Mouse (Mus musculus) ES-E14 (cell line): ENCODE data around the gene Marveld2.

ENCODE experiments used
- CHD2 ChIP-seq: IDR thresholded peaks from 2 replicates; pipeline ENCODE4 v1.6.1; 2014; ENCODE audit warnings: mild to moderate bottlenecking, low read depth, low read length, inconsistent platforms
- ZC3H11A ChIP-seq: IDR thresholded peaks from 2 replicates; pipeline ENCODE4 v1.6.1; 2012; ENCODE audit warnings: low read depth, mild to moderate bottlenecking, inconsistent platforms, low read length, borderline replicate concordance

GRCm38 (mm10) chr13:100568359-100568758 lies 48.4 kb downstream of the Marveld2 start:
- TF ChIP-seq CHD2 (no peak), ZC3H11A (no peak)
